Mouse (Mus musculus): ENCODE measurements around the gene Hacd1. TPM values are rescaled to one million over a fixed set of nuclear protein-coding genes. Genes with fewer than 3 reads are reported as not detected.

Gene Hacd1
- total RNA-seq (2012; rRNA removed) (10.7 and 14.6 TPM in 2 replicates), polyA plus RNA-seq (2012; ENCODE audit: insufficient read depth in 1 of 2, insufficient read length in 2 of 2, low read depth in 1 of 2, low replicate concordance in 2 of 2, missing spikeins in 1 of 2) (10 to 100 TPM in 1 of 2 experiments, not detected in 1; 23.1 TPM)

DNA sequence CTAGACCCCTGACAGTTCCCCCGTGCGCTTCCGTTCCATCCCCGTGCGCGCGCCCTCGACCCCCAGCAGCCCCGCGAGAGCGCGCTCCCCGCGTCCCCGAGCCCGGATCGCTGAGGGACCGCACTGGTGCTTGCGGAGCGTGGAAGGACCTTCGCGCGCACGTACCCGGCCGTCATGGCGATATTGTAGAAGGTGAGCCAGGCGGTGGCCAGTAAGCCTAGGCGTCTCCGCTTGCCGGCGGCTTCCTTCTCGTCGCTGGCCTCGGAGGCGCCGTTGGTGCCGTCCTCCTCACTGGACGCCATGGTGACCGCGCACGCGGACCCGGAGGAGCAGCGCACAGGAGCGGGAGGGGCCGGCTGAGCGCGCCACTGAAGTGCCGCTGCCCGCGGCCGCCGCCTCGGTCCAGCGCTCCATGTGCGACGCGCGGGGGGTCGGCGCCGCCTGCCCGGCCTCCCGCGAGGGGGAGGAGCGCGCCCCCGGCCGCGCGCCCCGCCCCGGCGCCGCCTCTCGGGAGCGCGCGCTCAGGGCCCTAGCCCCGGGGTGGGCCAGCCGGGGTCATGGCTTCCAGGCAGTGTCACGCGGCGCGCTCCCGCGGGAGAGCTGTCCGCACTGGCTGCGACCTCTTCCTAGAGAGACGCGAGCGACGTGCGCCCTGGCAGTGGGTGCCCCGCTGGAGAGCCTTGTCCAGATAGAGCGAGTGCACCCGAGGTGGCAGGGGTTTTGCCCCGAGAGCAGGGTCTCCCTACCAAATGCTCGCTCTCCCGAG, at the start of gene Hacd1:
Hacd1 (minus strand) TSS at position 570 of the 766 bp plus-strand sequence.
- peak; percentile 72 for DNase-seq (ENCODE audit: low read depth, low spot score)
- H3K27ac ChIP-seq (ENCODE audit: control insufficient read depth, low read depth, low read length): peak within 1 kb of the TSS; percentile 4; the same call in 1 of the 2 replicates
- TF ChIP-seq USF1 (IDR thresholded peaks at IDR 0.05; ENCODE audit: low read depth, low read length) (no peak), KAT2A (conservative IDR thresholded peaks at IDR 0.05; ENCODE audit: low read depth, low read length) (no peak), POLR2A (IDR thresholded peaks at IDR 0.05; ENCODE audit: control insufficient read depth in 1 of 2, insufficient read depth in 1 of 2, low read depth in 1 of 2, low read length in 2 of 2, poor library complexity in 1 of 2) (no peak), TBP (IDR thresholded peaks at IDR 0.05; ENCODE audit: low read depth, low read length) (no peak), ZMIZ1 (IDR thresholded peaks at IDR 0.05; ENCODE audit: low read depth, low read length) (no peak), ZC3H11A (IDR thresholded peaks at IDR 0.05; ENCODE audit: low read depth, low read length) (no peak), CHD1 (IDR thresholded peaks at IDR 0.05; ENCODE audit: low read depth, low read length) (no peak), MAFK (IDR thresholded peaks at IDR 0.05; ENCODE audit: borderline replicate concordance, low read depth, low read length) (no peak), TAL1 (IDR thresholded peaks at IDR 0.05; ENCODE audit: low read length) (no peak), ZNF384 (IDR thresholded peaks at IDR 0.05; ENCODE audit: low read depth, low read length) (no peak), TCF12 (IDR thresholded peaks at IDR 0.05; ENCODE audit: low read depth, low read length) (no peak)
- H3K9me3 ChIP-seq (replicated peaks; ENCODE audit: insufficient read depth, low read length): no peaks in the 10 kb centered on the region
- no peaks in the 10 kb centered on the region for H3K27me3 ChIP-seq (ENCODE audit: control insufficient read depth in 1 of 2, insufficient read depth in 2 of 2, low read length in 2 of 2)
- no peaks in the 10 kb centered on the region for H3K36me3 ChIP-seq (ENCODE audit: control insufficient read depth in 1 of 2, insufficient read depth in 2 of 2, low read length in 2 of 2)
- H3K9ac ChIP-seq (ENCODE audit: control insufficient read depth, low read depth, low read length, poor library complexity, severe bottlenecking): peak within 1 kb of the TSS; percentile 73
- peaks cover 0 to 2% of the 10 kb centered on the region in 2 experiments; a peak in 1 of 4 replicates for H3K4me1 ChIP-seq (ENCODE audit: control insufficient read depth in 1 of 2, insufficient read depth in 2 of 2, low read length in 2 of 2)
- peaks cover 4% of the 10 kb centered on the region; the same call in 1 of the 2 replicates for H3K79me2 ChIP-seq (ENCODE audit: control insufficient read depth, insufficient read depth, low read length, poor library complexity)
- H3K4me3 ChIP-seq (ENCODE audit: control insufficient read depth in 1 of 2, insufficient read depth in 1 of 2, low read depth in 2 of 2, low read length in 2 of 2): peak within 1 kb of the TSS; percentile 77 to 90

GRCm38 (mm10) chr2:14103924-14104323, 48.0 kb upstream of the Hacd1 start:
- Histone ChIP-seq H3K27me3 (ENCODE audit: control insufficient read depth in 1 of 2, insufficient read depth in 2 of 2, low read length in 2 of 2) (no peaks in the 10 kb centered on the region), H3K79me2 (ENCODE audit: control insufficient read depth, insufficient read depth, low read length, poor library complexity) (peaks cover 14% of the 10 kb centered on the region), H3K27ac (ENCODE audit: control insufficient read depth, low read depth, low read length) (no peak overlapping the region), H3K9me3 (replicated peaks; ENCODE audit: insufficient read depth, low read length) (no peaks in the 10 kb centered on the region), H3K4me1 (ENCODE audit: control insufficient read depth in 1 of 2, insufficient read depth in 2 of 2, low read length in 2 of 2) (no peaks in the 10 kb centered on the region; a peak in 1 of 4 replicates), H3K9ac (ENCODE audit: control insufficient read depth, low read depth, low read length, poor library complexity, severe bottlenecking) (no peak overlapping the region), H3K4me3 (ENCODE audit: control insufficient read depth in 1 of 2, insufficient read depth in 1 of 2, low read depth in 2 of 2, low read length in 2 of 2) (no peak overlapping the region), H3K36me3 (ENCODE audit: control insufficient read depth in 1 of 2, insufficient read depth in 2 of 2, low read length in 2 of 2) (peaks cover 5 to 15% of the 10 kb centered on the region in 2 experiments)
- TF ChIP-seq RAD21 (IDR thresholded peaks at IDR 0.05; ENCODE audit: low read depth, low read length) (no peak), NRF1 (IDR thresholded peaks at IDR 0.05; ENCODE audit: insufficient read depth, low read depth, low read length, poor library complexity, severe bottlenecking) (no peak), HCFC1 (IDR thresholded peaks at IDR 0.05; ENCODE audit: low read depth, low read length) (no peak), MEF2A (IDR thresholded peaks at IDR 0.05; ENCODE audit: extremely low read depth, insufficient replicate concordance, low read depth, low read length, poor library complexity, severe bottlenecking) (no peak), MAFK (IDR thresholded peaks at IDR 0.05; ENCODE audit: borderline replicate concordance, low read depth, low read length) (no peak), TCF12 (IDR thresholded peaks at IDR 0.05; ENCODE audit: low read depth, low read length) (no peak), KAT2A (conservative IDR thresholded peaks at IDR 0.05; ENCODE audit: low read depth, low read length) (no peak)
- no peak for DNase-seq (ENCODE audit: low read depth, low spot score)

Data from MEL (cell line).